Mouse (Mus musculus): ENCODE data around the gene Psma5. TPM values are rescaled to one million over a fixed set of nuclear protein-coding genes. Genes with fewer than 3 reads are reported as not detected.

Gene Psma5
- polyA plus RNA-seq, 1 experiment from 2014 or later = 238 TPM

DNA sequence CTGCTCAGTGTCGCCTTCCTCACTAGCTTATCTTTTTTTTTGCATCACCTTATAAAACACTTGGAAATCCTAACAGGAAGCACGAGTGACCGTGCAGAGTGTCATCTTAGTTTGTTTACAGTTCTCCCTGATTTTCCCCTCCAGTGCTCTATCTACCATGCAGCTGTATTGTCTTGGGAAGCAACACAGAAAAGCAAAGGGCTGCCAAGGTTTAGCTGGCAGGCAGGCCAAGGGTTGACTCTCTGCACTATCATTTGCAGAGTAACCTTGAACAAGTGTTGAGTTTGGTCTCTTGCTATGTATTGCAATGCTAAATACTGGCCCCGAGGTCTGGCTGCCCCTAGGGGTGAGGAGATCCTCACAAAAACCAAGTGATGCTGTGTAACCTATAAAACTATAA, 55.0 kb downstream of the Psma5 start:
- H3K27me3 ChIP-seq = no peaks in the 10 kb centered on the region
- H3K4me3 ChIP-seq (replicated peaks) = no peak overlapping the region
- no peak overlapping the region for H3K4me2 ChIP-seq
- H3K36me3 ChIP-seq = 0 out of 2 replicates have a peak, but pooled peaks cover 2% of the 10 kb centered on the region
- H3K4me1 ChIP-seq (replicated peaks) = peaks cover 9% of the 10 kb centered on the region
- DNase-seq (no peak), ATAC-seq (ENCODE audit: low read depth) (no peak)
- 56% methylated on average over 4 of the region's 4 CpGs for WGBS (ENCODE audit: insufficient replicate concordance)
- no peak overlapping the region for H3K9ac ChIP-seq
- no peak overlapping the region for H3K27ac ChIP-seq
- no peaks in the 10 kb centered on the region for H3K9me3 ChIP-seq (replicated peaks)

DNA sequence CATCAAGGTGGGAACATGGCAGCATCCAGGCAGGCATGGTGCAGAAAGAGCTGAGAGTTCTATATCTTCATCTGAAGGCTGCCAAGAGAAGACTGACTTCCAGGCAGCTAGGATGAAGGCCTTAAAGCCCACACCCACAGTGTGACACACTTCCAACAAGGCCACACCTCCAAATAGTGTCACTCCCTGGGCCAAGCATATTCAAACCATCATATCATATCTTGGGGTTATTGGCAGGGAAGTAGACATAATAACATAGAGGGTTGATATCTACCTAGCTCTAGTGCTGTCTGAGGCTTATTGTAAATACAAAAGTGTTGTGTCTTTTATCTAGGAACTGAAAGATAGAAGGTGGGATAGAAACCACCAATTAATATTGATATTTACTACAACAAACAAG, 55.7 kb downstream of the Psma5 start:
- no peaks in the 10 kb centered on the region for H3K27me3 ChIP-seq
- no peak for ATAC-seq (ENCODE audit: low read depth)
- H3K36me3 ChIP-seq = 0 out of 2 replicates have a peak, but pooled peaks cover 2% of the 10 kb centered on the region
- no peak overlapping the region for H3K4me2 ChIP-seq
- H3K4me3 ChIP-seq (replicated peaks) = no peak overlapping the region
- no peak overlapping the region for H3K9ac ChIP-seq
- no peaks in the 10 kb centered on the region for H3K9me3 ChIP-seq (replicated peaks)
- peaks cover 9% of the 10 kb centered on the region for H3K4me1 ChIP-seq (replicated peaks)
- no peak overlapping the region for H3K27ac ChIP-seq
- DNase-seq = no peak

DNA sequence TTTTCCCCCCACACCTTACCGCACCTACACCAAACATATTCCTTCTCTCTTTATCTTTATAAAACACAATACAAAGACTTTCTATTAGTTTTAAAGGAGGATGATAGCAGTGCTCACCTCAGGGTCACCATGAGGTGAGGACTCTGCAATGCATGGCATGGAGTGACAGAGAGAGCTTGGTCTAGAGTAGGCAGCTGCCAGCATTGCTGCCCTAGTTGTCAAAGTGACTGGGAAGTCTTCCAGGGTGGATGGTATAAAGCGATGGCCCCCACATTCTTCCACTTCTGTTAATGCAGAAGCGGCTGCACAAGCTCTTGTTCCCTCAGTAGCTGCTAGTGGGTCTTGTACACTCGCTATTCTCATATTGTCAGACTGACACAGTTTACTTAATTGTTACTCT, 56.4 kb downstream of the Psma5 start:
- WGBS (ENCODE audit: insufficient replicate concordance) = 77% methylated on average over 4 of the region's 4 CpGs
- DNase-seq (no peak), ATAC-seq (ENCODE audit: low read depth) (no peak)
- Histone ChIP-seq H3K4me2 (no peak overlapping the region), H3K4me1 (replicated peaks) (peaks cover 5% of the 10 kb centered on the region), H3K27ac (no peak overlapping the region), H3K27me3 (no peaks in the 10 kb centered on the region), H3K36me3 (0 out of 2 replicates have a peak, but pooled peaks cover 2% of the 10 kb centered on the region), H3K9me3 (replicated peaks) (no peaks in the 10 kb centered on the region), H3K9ac (no peak overlapping the region), H3K4me3 (replicated peaks) (no peak overlapping the region)

DNA sequence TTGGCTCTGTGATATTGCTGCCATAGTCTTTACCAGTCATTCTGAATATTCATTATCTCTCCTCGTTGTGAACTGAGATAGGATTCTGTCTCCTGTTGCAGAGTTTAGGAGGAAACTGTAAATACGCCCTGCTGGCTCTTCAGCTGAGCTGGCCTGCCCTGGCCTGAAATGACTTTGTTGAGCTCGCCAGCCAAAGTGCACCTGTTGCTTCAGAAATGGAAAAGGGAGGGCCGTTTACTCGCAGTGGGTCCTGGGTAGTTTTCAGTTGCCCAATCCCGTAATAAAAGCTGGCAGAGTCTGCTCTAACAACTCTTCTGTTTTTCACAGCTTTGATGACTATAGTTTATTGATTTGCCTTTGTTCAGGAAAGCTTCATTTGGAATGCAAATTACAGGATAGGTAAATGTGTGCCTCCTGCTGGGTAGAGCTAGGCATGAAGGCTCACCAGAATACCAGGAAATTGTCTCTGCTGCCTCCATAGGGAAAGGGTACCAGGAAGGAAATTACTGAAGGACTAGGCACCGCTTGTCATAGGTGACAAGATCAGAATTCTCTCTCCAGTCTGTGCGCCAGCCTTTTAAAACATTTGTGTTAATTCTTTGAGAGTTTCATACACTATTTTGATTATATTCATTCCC, 57.4 kb downstream of the Psma5 start:
- Histone ChIP-seq H3K27me3 (no peaks in the 10 kb centered on the region), H3K4me1 (replicated peaks) (peaks cover 5% of the 10 kb centered on the region), H3K4me2 (no peak overlapping the region), H3K27ac (no peak overlapping the region), H3K9me3 (replicated peaks) (no peaks in the 10 kb centered on the region), H3K4me3 (replicated peaks) (no peak overlapping the region), H3K9ac (no peak overlapping the region), H3K36me3 (0 out of 2 replicates have a peak, but pooled peaks cover 2% of the 10 kb centered on the region)
- 57% methylated on average over 8 of the region's 8 CpGs for WGBS (ENCODE audit: insufficient replicate concordance)
- no peak for DNase-seq
- ATAC-seq (ENCODE audit: low read depth) = no peak

DNA sequence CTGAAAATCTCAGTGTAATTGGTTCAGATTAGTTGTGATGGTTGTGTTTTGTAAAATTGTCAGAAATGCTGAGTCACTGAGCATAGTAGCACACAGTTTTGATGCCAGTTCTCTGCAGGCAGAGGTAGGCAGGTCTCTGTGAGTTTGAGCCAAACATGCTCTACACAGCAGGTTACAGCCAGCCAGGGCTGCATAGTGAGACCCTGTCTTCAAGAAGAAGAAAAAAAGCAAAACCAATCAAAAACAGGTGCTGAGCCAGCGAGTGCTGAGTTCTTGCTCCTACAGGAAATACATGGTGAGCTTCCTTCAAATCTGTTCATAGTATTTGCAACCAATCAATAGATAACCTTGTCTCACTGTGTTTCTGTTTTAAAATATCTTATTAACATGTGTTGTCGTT, 61.8 kb downstream of the Psma5 start:
- H3K9me3 ChIP-seq (replicated peaks) = no peaks in the 10 kb centered on the region
- no peaks in the 10 kb centered on the region for H3K36me3 ChIP-seq
- peaks cover 24% of the 10 kb centered on the region for H3K4me1 ChIP-seq (replicated peaks)
- 40% methylated on average over 2 of the region's 2 CpGs for WGBS (ENCODE audit: insufficient replicate concordance)
- no peak overlapping the region for H3K9ac ChIP-seq
- ATAC-seq (ENCODE audit: low read depth) (no peak), DNase-seq (no peak)
- no peaks in the 10 kb centered on the region for H3K27me3 ChIP-seq
- no peak overlapping the region for H3K27ac ChIP-seq
- no peak overlapping the region for H3K4me3 ChIP-seq (replicated peaks)
- H3K4me2 ChIP-seq = no peak overlapping the region

DNA sequence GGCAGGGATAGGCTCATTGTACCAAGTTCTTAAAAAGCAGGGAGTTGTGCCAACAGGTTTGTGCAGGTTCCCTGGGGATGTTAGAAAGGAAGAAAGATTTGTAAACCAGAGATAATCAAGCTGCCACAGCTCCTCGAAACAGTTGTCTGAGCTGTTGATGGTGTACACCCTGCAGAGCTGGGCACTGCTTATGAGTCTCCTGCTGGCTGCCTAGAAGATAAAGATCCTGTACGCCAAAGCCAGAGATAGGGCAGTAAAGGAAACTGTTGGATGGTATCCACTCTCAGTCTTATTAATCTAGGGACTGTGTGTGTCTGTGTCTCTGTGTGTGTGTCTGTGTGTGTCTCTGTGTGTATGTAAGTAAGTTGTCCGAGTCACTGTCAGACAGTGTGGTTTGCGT, 64.9 kb downstream of the Psma5 start:
- Histone ChIP-seq H3K27ac (no peak overlapping the region), H3K4me1 (replicated peaks) (peaks cover 22% of the 10 kb centered on the region), H3K9ac (no peak overlapping the region), H3K27me3 (no peaks in the 10 kb centered on the region), H3K36me3 (no peaks in the 10 kb centered on the region), H3K4me2 (no peak overlapping the region), H3K4me3 (replicated peaks) (no peak overlapping the region), H3K9me3 (replicated peaks) (no peaks in the 10 kb centered on the region)
- ATAC-seq (ENCODE audit: low read depth) (peak; percentile 35; the same call in 1 of the 2 replicates), DNase-seq (no peak)
- 42% methylated on average over 4 of the region's 4 CpGs for WGBS (ENCODE audit: insufficient replicate concordance)

DNA sequence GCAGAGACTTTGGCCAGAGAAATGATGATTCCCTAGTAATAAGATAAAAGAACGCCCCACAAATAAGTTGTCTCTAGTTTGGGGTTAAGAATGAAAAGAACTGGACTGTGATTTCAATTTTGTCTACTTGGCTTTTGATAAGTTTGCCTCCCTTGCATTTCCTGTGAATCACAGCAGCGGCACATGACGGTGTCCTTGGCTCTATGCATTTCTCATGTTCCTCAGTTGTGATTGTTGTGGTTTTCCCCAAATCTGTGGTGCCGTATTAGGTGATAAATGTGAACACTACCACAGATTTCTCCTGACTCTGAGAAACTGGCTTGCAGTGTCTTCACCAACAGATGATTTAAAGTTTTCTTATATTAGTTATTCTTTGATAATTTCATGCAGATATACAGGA, 65.4 kb downstream of the Psma5 start:
- 49% methylated on average over 4 of the region's 4 CpGs for WGBS (ENCODE audit: insufficient replicate concordance)
- Histone ChIP-seq H3K36me3 (no peaks in the 10 kb centered on the region), H3K4me1 (replicated peaks) (peaks cover 22% of the 10 kb centered on the region)

DNA sequence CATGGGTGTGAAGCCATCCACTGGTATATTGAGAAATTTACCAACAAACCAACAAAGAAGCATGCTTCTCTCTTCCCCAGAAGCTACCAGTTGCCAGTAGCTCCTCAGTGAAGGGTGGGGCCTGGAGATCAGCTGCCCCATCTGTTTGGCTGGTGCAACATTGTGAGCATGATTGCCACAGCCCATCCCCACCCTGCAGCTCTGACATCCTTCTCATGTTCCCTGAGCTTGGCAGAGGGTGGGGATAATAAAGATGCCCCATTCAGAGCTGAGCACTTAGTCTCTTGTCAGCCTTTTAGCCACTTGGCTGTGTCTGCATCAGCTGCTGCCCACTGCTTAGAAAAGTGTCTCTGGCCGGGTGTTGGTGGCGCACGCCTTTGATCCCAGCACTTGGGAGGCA, 66.2 kb downstream of the Psma5 start:
- Histone ChIP-seq H3K9ac (no peak overlapping the region), H3K36me3 (no peaks in the 10 kb centered on the region), H3K27ac (no peak overlapping the region), H3K4me1 (replicated peaks) (peaks cover 22% of the 10 kb centered on the region), H3K27me3 (no peaks in the 10 kb centered on the region), H3K4me2 (peak overlapping the region; percentile 18; the same call in 1 of the 2 replicates), H3K4me3 (replicated peaks) (no peak overlapping the region), H3K9me3 (replicated peaks) (no peaks in the 10 kb centered on the region)
- ATAC-seq (ENCODE audit: low read depth) (peak; percentile 93), DNase-seq (peak; percentile 45)
- 80% methylated on average over 3 of the region's 3 CpGs for WGBS (ENCODE audit: insufficient replicate concordance)

More for the DNA sequence above, 65.4 kb downstream of the Psma5 start:
- Histone ChIP-seq H3K27me3 (no peaks in the 10 kb centered on the region), H3K9ac (no peak overlapping the region), H3K27ac (no peak overlapping the region), H3K4me2 (no peak overlapping the region), H3K4me3 (replicated peaks) (no peak overlapping the region), H3K9me3 (replicated peaks) (no peaks in the 10 kb centered on the region)
- DNase-seq = no peak
- no peak for ATAC-seq (ENCODE audit: low read depth)

DNA sequence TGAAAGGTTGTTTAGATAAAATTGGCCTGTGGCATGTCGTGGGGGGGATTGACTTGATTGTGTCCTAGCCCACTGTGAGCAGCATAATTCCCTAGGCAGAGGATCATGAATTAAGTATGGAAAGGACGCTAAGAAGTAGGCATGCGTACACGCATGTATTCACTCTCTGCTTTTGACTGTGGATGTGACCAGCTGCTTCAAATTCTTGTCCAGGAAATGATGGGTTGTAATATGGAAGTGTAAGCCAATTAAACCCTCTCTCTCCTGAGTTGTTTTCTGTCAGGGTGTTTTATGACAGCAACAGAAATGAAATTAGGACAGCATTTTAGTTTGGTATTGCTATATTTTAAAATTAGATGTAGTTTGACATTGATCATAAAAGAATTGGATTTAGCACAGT, 68.1 kb downstream of the Psma5 start:
- H3K4me2 ChIP-seq = no peak overlapping the region
- no peaks in the 10 kb centered on the region for H3K9me3 ChIP-seq (replicated peaks)
- H3K4me3 ChIP-seq (replicated peaks) = no peak overlapping the region
- no peak overlapping the region for H3K9ac ChIP-seq
- H3K4me1 ChIP-seq (replicated peaks) = peaks cover 22% of the 10 kb centered on the region
- ATAC-seq (ENCODE audit: low read depth) (no peak), DNase-seq (no peak)
- H3K36me3 ChIP-seq = no peaks in the 10 kb centered on the region
- 77% methylated on average over 4 of the region's 4 CpGs for WGBS (ENCODE audit: insufficient replicate concordance)
- H3K27me3 ChIP-seq = no peaks in the 10 kb centered on the region
- no peak overlapping the region for H3K27ac ChIP-seq

DNA sequence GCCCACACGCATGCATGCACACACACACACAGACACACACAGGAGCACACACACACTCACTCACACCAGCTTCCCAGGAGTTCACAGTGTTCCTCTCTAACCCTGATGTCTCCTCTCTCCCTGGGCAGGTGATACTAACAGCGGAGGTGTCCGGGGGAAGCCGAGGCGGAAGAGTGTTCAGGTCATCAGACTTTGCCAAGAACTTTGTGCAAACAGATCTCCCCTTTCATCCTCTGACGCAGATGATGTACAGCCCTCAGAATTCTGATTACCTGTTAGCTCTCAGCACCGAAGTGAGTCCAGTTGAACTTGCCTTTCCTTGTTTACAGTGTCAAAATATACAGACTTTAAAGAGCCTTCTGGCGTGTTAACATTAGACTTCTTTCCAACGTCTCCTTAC, 68.8 kb downstream of the Psma5 start:
- Histone ChIP-seq H3K27ac (no peak overlapping the region), H3K9ac (no peak overlapping the region), H3K27me3 (no peaks in the 10 kb centered on the region), H3K36me3 (no peaks in the 10 kb centered on the region), H3K4me1 (replicated peaks) (peaks cover 22% of the 10 kb centered on the region), H3K9me3 (replicated peaks) (no peaks in the 10 kb centered on the region), H3K4me3 (replicated peaks) (no peak overlapping the region), H3K4me2 (no peak overlapping the region)
- DNase-seq (no peak), ATAC-seq (ENCODE audit: low read depth) (no peak)
- 83% methylated on average over 9 of the region's 9 CpGs for WGBS (ENCODE audit: insufficient replicate concordance)

DNA sequence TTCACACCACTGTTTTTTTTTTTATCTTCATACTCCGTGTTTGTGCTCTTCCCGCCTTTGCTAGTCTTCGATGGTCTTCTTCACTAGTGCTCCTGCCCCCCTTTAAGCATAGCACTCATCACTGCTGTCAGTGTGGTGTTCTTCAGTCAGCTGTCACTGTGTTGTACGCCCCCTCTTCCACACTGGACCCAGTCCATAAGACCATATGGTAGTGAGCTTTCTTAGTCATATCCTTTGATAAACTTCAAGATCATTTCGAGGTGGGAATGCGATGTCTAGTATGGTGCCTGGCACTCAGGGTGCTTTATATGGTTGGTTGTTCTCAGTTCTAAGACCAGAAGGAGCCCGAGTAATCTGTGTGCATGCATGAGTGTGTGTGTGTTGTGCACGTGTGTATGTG, 70.5 kb downstream of the Psma5 start:
- Histone ChIP-seq H3K36me3 (no peaks in the 10 kb centered on the region; the same call in 1 of the 2 replicates), H3K9me3 (replicated peaks) (no peaks in the 10 kb centered on the region), H3K27me3 (no peaks in the 10 kb centered on the region), H3K4me1 (replicated peaks) (peaks cover 13% of the 10 kb centered on the region), H3K27ac (no peak overlapping the region), H3K4me2 (no peak overlapping the region), H3K4me3 (replicated peaks) (no peak overlapping the region), H3K9ac (no peak overlapping the region)
- no peak for ATAC-seq (ENCODE audit: low read depth)
- 76% methylated on average over 8 of the region's 8 CpGs for WGBS (ENCODE audit: insufficient replicate concordance)
- DNase-seq = no peak

DNA sequence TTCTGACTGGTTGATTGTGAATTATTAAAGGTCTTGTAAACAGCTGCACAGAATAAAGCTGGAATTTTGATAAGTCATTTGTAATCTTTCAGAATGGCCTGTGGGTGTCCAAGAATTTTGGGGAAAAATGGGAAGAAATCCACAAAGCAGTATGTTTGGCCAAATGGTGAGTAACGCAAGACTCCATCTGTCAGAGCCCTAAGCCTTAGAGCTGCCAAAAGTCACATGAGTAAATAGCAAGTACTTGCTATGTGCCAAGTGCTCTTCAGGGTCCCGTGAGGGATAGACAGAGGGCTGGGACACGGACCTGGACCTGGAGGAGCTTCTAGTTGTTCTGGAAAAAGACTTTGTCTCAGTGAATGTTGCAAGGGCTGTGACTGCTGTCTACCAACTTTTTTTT, 71.2 kb downstream of the Psma5 start:
- Histone ChIP-seq H3K36me3 (no peaks in the 10 kb centered on the region; the same call in 1 of the 2 replicates), H3K9ac (no peak overlapping the region), H3K27me3 (no peaks in the 10 kb centered on the region), H3K4me2 (no peak overlapping the region), H3K27ac (no peak overlapping the region), H3K4me3 (replicated peaks) (no peak overlapping the region), H3K9me3 (replicated peaks) (no peaks in the 10 kb centered on the region), H3K4me1 (replicated peaks) (peaks cover 7% of the 10 kb centered on the region)
- 63% methylated on average over 3 of the region's 3 CpGs for WGBS (ENCODE audit: insufficient replicate concordance)
- no peak for ATAC-seq (ENCODE audit: low read depth)
- no peak for DNase-seq
